Comparison of ENCODE assay signal across 8 mouse cellular contexts in the genomic region with DNA sequence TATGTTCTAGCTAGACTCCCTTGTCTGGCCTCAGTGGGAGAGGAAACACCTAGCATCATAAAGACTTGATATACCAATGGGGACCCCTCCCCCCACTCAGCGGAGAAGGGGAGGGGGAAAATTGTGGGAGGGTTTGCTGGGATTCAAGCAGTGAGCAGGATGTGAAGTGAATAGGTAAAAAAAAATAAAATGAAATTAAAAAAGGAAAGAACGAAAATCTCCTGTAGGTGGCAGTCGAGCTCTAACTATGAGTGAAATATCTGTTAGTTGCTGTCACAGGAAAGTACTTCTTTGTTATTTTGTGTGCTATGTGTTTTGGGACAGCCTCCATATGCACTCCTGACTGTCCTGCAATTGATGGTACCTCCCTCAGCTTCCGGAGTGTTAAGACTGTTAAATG.
DNase-seq lines count a peak whose midpoint lies in the region; ATAC-seq and TF ChIP-seq lines count a peak whose summit lies in the region.

No protein-coding gene starts in this region.

- no peak overlapping the region for H3K27ac ChIP-seq in forebrain, postnatal 0 days (ENCODE audit: low read depth, low read length)
- no peak overlapping the region for H3K27ac ChIP-seq in midbrain, embryonic 14.5 days (replicated peaks; ENCODE audit: low read depth, low read length)
- no peak overlapping the region for H3K27ac ChIP-seq in heart, embryonic 10.5 days

- peak; percentile 29; the same call in 1 of the 2 replicates for ATAC-seq in forebrain, postnatal 0 days
- peak; percentile 50; the same call in 1 of the 2 replicates for ATAC-seq in midbrain, embryonic 14.5 days (ENCODE audit: low FRiP score, low TSS enrichment)

- no peaks in the 10 kb centered on the region for H3K36me3 ChIP-seq in forebrain, postnatal 0 days (ENCODE audit: insufficient read depth)
- no peaks in the 10 kb centered on the region for H3K36me3 ChIP-seq in midbrain, embryonic 14.5 days (ENCODE audit: control insufficient read depth, insufficient read depth, low read length)
- H3K36me3 ChIP-seq in heart, embryonic 10.5 days: no peaks in the 10 kb centered on the region

- no peak overlapping the region for H3K4me3 ChIP-seq in forebrain, postnatal 0 days (ENCODE audit: low read depth, low read length)
- H3K4me3 ChIP-seq in midbrain, embryonic 14.5 days (replicated peaks; ENCODE audit: low read depth, low read length): no peak overlapping the region
- H3K4me3 ChIP-seq in heart, embryonic 10.5 days: no peak overlapping the region

- no peaks in the 10 kb centered on the region for H3K27me3 ChIP-seq in forebrain, postnatal 0 days (ENCODE audit: insufficient read depth, low read length)
- no peaks in the 10 kb centered on the region for H3K27me3 ChIP-seq in midbrain, embryonic 14.5 days (ENCODE audit: control insufficient read depth, insufficient read depth, low read length)
- no peaks in the 10 kb centered on the region for H3K27me3 ChIP-seq in heart, embryonic 10.5 days (ENCODE audit: insufficient read depth, poor library complexity, severe bottlenecking)

- no peaks in the 10 kb centered on the region for H3K9me3 ChIP-seq in forebrain, postnatal 0 days (ENCODE audit: low read length)
- no peaks in the 10 kb centered on the region for H3K9me3 ChIP-seq in midbrain, embryonic 14.5 days (ENCODE audit: control insufficient read depth, low read length)
- no peaks in the 10 kb centered on the region for H3K9me3 ChIP-seq in heart, embryonic 10.5 days

- peak; percentile 66 for TF ChIP-seq CTCF in forebrain, postnatal 0 days (IDR thresholded peaks at IDR 0.05; ENCODE audit: low read depth)

- WGBS in forebrain, postnatal 0 days: 21% methylated on average over 4 of the region's 4 CpGs
- WGBS in midbrain, embryonic 14.5 days: 20% methylated on average over 4 of the region's 4 CpGs
- WGBS in heart, embryonic 10.5 days: 17% methylated on average over 4 of the region's 4 CpGs

- H3K4me1 ChIP-seq in forebrain, postnatal 0 days (ENCODE audit: insufficient read depth): no peaks in the 10 kb centered on the region
- H3K4me1 ChIP-seq in midbrain, embryonic 14.5 days (ENCODE audit: control insufficient read depth, insufficient read depth, low read length): no peaks in the 10 kb centered on the region
- H3K4me1 ChIP-seq in heart, embryonic 10.5 days: no peaks in the 10 kb centered on the region

- H3K4me2 ChIP-seq in forebrain, postnatal 0 days (ENCODE audit: low read depth): no peak overlapping the region
- no peak overlapping the region for H3K4me2 ChIP-seq in midbrain, embryonic 14.5 days (ENCODE audit: low read length)

- no peak overlapping the region for H3K9ac ChIP-seq in forebrain, postnatal 0 days
- H3K9ac ChIP-seq in midbrain, embryonic 14.5 days (replicated peaks; ENCODE audit: low read length): no peak overlapping the region

- intact Hi-C loops in left cerebral cortex, postnatal 10 days (cut with DNase I): no loop called here

- peak; percentile 13 to 15 for DNase-seq in left cerebral cortex, postnatal 10 days (ENCODE audit: extremely low spot score in 1 of 2, low spot score in 2 of 2)
- no peak for DNase-seq in left cerebral cortex, adult 8-10 months (ENCODE audit: low spot score in 2 of 2)
- DNase-seq in adipocyte (ENCODE audit: low spot score): peak; percentile 58
- DNase-seq in forebrain, postnatal 0 days: peak; percentile 71
- DNase-seq in midbrain, embryonic 14.5 days: peak; percentile 87
- no peak for DNase-seq in thymus, adult 18-20 months
- no peak for DNase-seq in frontal cortex, postnatal 14 days (ENCODE audit: low spot score in 2 of 2)
- DNase-seq in heart, embryonic 10.5 days (ENCODE audit: low spot score): no peak

Comparison
In these comparisons a context has a peak if more than half of its experiments do, and no peak if none do; other contexts are left out.
1. DNase-seq: peak in left cerebral cortex, postnatal 10 days (2 of 2), adipocyte (single experiment), forebrain, postnatal 0 days (single experiment) and midbrain, embryonic 14.5 days (single experiment); none in left cerebral cortex, adult 8-10 months (0 of 2), thymus, adult 18-20 months (0 of 2), frontal cortex, postnatal 14 days (0 of 2) and heart, embryonic 10.5 days (single experiment).